Mouse (Mus musculus) heart, embryonic 10.5 days (tissue): ENCODE results near the gene Lhx1. TPM values are rescaled to one million over a fixed set of nuclear protein-coding genes. Genes with fewer than 3 reads are reported as not detected.

Experiments
- DNase-seq: peaks from one replicate; pipeline ENCODE4 v3.0.0-alpha.2; 2017; ENCODE audit warnings: low spot score
- H3K27ac ChIP-seq: fragments of 300-500 bp; sonication (generic); 2 replicates; pipeline ENCODE4 v1.5.1; 2016; ENCODE audit warnings: mild to moderate bottlenecking
- H3K27me3 ChIP-seq: fragments of 300-500 bp; sonication (generic); 2 replicates; pipeline ENCODE4 v1.6.1; 2016; ENCODE audit warnings: mild to moderate bottlenecking; ENCODE audit not compliant: poor library complexity, insufficient read depth, severe bottlenecking
- H3K36me3 ChIP-seq: fragments of 300-500 bp; sonication (generic); 2 replicates; pipeline ENCODE4 v1.6.1; 2016; ENCODE audit warnings: mild to moderate bottlenecking, moderate library complexity
- H3K4me1 ChIP-seq: fragments of 300-500 bp; sonication (generic); 2 replicates; pipeline ENCODE4 v1.6.1; 2016; ENCODE audit warnings: mild to moderate bottlenecking
- H3K4me3 ChIP-seq: fragments of 300-500 bp; sonication (generic); 2 replicates; pipeline ENCODE4 v1.5.1; 2016; ENCODE audit warnings: mild to moderate bottlenecking, moderate library complexity
- H3K9me3 ChIP-seq: fragments of 300-500 bp; sonication (generic); 2 replicates; pipeline ENCODE4 v1.6.1; 2016; ENCODE audit warnings: mild to moderate bottlenecking, moderate library complexity
- WGBS: fragments of 180-500 bp; shearing (Covaris S2); methylation state at CpG from one replicate; pipeline ENCODE4 v1.1.7; 2016; 5-methylcytosine and 5-hydroxymethylcytosine counted together
- polyA plus RNA-seq: library from polyadenylated mRNA; unstranded; fragments of >200 nt; fragmentation: Nextera tagmentation; extraction: Ambion mirVana; gene quantifications from 2 replicates; pipeline ENCODE4 v1.2.1, GENCODE M21; 2016

The Lhx1 gene
- polyA plus RNA-seq, 1 experiment from 2014 or later, result 0.09 TPM

DNA sequence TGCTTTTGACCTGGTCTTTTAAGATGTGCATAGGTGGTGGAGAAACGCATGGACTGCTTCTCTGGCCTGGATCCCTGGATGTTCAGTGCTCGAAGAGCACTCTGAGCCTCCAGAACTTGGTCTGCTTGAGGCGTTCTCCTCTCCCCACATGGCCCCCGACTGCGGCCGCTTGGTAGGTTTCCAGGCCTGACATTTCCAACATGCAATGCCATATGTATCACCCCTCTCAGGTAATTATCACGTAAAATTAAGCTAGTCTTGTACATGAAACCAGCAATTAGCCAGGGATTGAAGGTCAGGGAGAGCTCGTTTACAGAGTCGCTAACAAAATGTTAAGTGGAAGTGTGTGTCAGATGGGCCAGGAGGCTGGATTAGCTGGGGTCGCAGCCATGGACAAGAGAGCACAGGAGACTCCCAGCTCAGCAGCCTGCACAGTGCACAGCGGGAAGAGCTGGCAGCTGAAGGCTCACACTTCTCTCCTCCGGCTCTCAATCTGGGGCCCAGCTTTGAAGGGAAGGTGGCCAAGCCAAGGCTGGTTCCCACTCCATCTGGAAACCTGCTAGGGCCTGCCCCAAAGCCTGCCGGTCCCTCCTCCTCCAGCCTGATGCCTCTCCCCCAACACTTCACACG, 28.6 kb upstream of the Lhx1 start:
- H3K9me3 ChIP-seq, result no peaks in the 10 kb centered on the region
- no peak overlapping the region for H3K4me3 ChIP-seq
- 70% methylated on average over 14 of the region's 14 CpGs for WGBS
- no peaks in the 10 kb centered on the region for H3K36me3 ChIP-seq
- DNase-seq, result no peak
- H3K27me3 ChIP-seq, result peaks cover 22% of the 10 kb centered on the region; the same call in 1 of the 2 replicates
- H3K4me1 ChIP-seq, result no peaks in the 10 kb centered on the region
- no peak overlapping the region for H3K27ac ChIP-seq

DNA sequence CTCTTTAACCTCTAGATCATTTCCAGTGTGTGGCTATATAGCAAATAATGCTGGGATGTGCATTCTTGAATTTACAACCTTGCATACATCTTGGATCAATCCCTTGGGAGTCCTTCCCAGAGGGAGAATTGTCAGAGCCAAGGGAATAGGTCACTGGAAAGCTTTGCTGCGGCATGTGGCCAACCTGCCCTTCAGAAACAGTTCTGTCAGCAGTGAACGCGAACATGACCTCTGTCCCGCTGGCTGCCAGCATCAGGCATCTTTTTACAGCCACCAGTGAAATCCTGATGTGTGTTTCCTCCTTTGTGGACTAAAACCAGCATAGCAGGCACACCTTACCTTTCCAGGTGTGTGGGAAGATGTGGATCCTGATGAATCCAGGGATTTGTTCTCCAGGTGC, 26.0 kb upstream of the Lhx1 start:
- Histone ChIP-seq H3K27ac (no peak overlapping the region), H3K36me3 (no peaks in the 10 kb centered on the region), H3K9me3 (no peaks in the 10 kb centered on the region), H3K4me1 (no peaks in the 10 kb centered on the region), H3K4me3 (no peak overlapping the region), H3K27me3 (peaks cover 31% of the 10 kb centered on the region; the same call in 1 of the 2 replicates)
- DNase-seq, result no peak
- 77% methylated on average over 4 of the region's 4 CpGs for WGBS

DNA sequence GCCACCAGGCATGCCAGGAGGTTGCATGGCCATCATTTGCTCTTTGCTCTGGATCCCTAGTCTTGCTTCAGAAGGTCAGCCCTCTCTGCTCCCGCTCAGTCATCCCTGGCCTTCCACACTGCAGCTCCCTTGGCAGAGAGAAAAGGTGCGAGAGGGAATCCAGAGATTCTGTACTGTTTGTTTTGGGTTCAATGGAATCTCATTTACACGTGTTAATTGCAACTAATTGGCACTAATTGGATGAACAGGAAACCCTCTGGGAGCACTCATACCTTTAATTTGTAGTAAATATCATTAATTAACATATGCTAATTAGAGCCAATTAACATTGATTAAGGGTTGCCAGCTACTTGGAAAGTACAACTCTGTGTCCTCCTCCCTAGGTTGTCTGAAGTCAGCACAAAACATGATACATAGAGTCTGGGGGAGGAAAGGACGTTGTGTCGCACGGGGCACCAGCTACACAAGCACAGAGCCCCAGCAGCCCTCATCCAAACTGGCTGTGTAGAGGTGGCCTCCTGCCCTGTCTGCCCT, 24.0 kb upstream of the Lhx1 start:
- no peak overlapping the region for H3K4me3 ChIP-seq
- H3K4me1 ChIP-seq, result no peaks in the 10 kb centered on the region
- H3K9me3 ChIP-seq, result no peaks in the 10 kb centered on the region
- no peak for DNase-seq
- H3K27me3 ChIP-seq, result peaks cover 33% of the 10 kb centered on the region; the same call in 1 of the 2 replicates
- 41% methylated on average over 6 of the region's 6 CpGs for WGBS
- H3K36me3 ChIP-seq, result no peaks in the 10 kb centered on the region
- no peak overlapping the region for H3K27ac ChIP-seq

DNA sequence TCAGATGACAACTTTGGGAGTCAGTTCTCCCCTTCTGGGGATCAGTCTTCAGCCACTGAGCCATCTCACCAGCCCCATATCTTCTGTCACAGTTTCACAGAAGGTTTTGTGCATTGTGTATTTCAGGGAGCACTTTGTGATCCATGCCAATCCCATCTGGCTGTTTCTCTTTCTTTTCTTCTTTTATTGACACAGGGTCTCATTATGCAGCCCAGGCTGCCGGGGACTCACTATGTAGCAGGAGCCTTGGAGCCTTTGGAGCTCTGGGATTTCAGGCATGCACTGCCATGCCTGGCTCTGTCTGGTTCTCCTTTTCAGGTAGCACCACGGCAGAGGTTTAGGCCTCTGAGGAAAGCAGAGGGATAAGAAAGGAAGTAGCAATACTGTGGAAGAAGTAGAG, 23.0 kb upstream of the Lhx1 start:
- WGBS, result 47% methylated on average over 2 of the region's 2 CpGs
- DNase-seq, result no peak
- Histone ChIP-seq H3K9me3 (no peaks in the 10 kb centered on the region), H3K4me1 (no peaks in the 10 kb centered on the region), H3K27me3 (peaks cover 36% of the 10 kb centered on the region; the same call in 1 of the 2 replicates), H3K27ac (no peak overlapping the region), H3K36me3 (no peaks in the 10 kb centered on the region), H3K4me3 (no peak overlapping the region)

DNA sequence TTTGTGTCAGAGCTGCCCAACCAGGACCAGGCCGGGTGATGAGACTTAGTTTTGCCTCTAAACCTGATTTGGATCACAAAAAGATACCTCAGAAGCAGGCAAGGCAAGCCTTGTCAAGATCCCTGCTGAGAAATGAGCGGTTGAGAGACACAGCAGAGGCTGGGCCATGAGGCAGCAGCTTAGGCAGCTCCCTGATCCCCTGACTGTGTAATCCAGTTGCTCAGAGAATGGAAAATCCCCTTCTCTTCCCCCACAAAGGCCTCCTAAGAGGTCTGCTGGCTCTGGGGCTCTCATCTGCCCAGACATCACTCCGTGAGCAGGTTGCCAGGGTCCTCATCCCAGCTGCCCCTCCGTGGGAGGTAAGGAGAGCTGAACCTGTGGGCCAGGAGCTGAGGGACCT, 14.6 kb upstream of the Lhx1 start:
- peaks cover 46% of the 10 kb centered on the region for H3K27me3 ChIP-seq
- DNase-seq, result no peak
- WGBS, result 15% methylated on average over 4 of the region's 4 CpGs
- H3K4me3 ChIP-seq, result no peak overlapping the region
- no peaks in the 10 kb centered on the region for H3K9me3 ChIP-seq
- no peaks in the 10 kb centered on the region for H3K36me3 ChIP-seq
- H3K4me1 ChIP-seq, result peaks cover 10% of the 10 kb centered on the region
- H3K27ac ChIP-seq, result no peak overlapping the region

DNA sequence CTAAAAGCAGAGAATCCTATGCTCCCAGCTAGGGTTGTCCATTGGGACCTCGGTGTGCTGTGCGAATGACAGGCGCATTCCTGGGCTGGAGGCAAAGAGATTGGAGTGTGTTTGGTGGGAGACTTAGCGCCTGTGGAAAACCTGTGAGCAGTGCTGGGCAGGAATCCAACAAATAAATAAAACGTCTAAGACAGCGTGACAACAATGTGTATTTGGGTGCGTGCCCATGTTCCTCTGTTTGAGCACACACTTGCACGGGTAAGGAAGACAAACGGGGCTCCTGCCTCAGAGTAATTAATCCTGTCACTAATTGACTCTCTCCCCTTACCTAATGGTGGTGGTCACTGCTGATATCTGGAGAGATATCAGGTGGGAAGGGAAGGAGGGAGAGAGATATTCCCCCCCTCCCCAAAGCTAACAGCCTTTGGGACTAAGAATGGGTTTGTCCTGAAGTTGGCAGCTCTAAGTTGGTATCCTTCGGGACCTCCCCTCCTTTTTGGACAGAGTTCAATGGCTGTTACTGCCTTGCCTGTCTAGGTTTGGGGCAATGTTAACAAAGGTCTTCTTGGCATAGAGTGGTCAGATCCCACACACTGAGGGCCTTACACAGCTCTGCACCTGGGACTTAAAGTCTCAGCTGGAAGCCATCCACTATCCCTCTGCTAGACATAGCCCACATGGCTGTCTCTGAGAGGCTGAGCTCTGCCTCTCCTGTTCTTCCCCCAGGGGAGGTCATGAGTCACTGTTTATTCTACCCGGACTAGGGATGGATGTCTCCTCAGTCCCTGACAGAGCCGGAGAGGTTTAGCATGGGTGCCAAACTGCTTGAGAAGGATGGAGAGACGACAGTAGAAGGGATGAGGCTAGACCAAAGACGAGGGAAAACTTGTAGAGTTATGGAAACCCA, 4.7 kb upstream of the Lhx1 start:
- Histone ChIP-seq H3K27me3 (peaks cover 91% of the 10 kb centered on the region), H3K4me1 (peaks cover 42% of the 10 kb centered on the region), H3K9me3 (no peaks in the 10 kb centered on the region), H3K27ac (no peak overlapping the region), H3K36me3 (no peaks in the 10 kb centered on the region), H3K4me3 (no peak overlapping the region)
- 9% methylated on average over 14 of the region's 14 CpGs for WGBS
- peak; percentile 58 for DNase-seq

DNA sequence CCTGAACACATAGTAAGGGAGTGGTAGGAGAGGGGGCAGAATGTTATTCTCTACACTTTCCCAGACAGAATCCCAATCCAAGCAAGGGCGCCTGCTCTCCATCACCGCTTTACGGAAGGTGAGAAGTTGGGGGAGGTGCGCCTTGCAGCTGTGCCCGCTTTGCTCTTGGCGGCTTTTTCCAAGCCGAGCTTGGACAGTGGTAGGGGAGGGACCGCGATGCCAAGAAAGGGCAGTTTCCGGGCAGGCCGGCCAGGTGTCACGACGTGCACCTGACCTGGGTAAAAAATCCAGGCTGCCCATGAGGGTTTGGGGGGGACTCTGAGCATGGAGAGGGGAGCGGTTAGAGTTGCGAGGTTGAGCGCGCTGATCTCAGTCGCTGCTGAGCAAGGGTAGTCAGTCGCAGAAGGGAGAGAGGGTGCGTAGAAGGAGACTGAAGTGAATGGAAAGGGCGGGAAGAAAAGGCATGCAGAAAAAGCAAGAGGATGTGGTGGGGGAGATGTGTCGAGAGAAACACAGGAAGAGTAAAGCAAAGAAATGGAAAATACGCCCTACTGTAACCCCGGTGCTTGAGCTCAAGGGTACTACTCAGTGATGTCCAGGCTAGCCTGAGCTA, 3.9 kb upstream of the Lhx1 start:
- Histone ChIP-seq H3K36me3 (no peaks in the 10 kb centered on the region), H3K27me3 (peaks cover 99% of the 10 kb centered on the region), H3K4me1 (peaks cover 41% of the 10 kb centered on the region), H3K27ac (no peak overlapping the region), H3K4me3 (peak overlapping the region; percentile 41), H3K9me3 (no peaks in the 10 kb centered on the region)
- peak; percentile 56 for DNase-seq
- 1% methylated on average over 24 of the region's 24 CpGs for WGBS

DNA sequence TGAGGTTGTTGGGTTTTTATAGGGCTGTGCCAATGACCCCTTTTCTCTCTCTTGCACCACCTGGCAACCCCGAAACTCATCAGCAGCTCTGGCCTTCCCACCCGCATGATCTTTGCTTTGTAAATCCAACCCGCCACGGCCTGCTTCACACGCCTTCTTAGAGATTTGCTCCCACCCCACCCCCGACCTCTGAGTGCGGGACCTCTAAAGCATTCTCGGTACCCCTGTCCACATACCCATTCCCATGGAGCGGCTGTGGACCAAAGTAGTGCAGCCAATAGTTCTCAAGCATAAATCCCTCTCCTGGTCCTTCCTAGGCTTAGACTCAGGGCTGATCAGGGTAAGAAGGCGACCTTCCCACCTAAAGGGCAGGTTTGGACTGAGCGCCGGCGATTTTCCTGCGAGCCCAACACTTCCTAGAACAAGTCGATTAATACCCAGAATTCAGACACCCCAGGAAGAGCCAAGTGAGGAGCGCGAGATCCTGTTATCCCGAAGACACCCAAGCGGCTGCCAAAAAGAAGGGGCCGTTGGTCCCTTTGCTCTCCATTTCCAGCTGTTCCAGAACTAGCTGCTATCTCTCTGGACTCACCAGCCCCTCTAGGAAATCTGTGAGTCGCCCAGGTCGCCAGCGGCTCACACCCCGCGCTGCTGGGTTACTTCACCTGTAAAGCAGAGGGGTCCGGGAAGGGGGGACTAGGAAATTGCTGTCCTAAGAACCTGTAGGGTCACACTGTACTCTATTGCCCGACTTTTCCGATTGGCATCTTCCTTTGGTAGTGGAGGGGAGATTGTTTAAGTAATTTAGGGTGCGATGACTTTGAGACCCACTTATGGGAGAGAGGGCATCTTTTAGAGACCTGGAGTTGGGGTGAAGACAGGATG, 1.9 kb upstream of the Lhx1 start:
- H3K4me1 ChIP-seq, result peaks cover 54% of the 10 kb centered on the region

DNA sequence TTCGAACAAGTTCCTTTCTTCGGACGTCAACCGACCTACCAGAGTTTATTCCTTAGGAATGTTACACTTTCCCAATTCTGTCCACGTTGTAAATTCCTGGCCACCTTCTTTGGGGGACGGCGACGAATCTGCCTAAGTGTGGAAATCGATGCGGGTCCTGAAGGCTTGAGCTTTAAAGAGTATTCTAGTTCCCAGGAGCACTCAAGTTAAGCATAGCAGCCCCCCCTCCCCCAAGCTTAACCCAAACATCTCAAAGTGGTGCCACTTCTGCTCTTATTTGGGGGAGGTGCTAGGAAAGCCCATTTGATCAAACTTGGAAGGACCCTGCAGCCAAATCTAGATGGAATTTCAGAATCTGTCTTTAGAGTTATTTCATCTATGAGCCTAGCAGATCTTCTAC, 1.1 kb upstream of the Lhx1 start:
- no peaks in the 10 kb centered on the region for H3K36me3 ChIP-seq
- no peaks in the 10 kb centered on the region for H3K9me3 ChIP-seq
- peak overlapping the region; percentile 73 for H3K4me3 ChIP-seq
- DNase-seq, result no peak
- H3K4me1 ChIP-seq, result peaks cover 55% of the 10 kb centered on the region
- peaks cover 100% of the 10 kb centered on the region for H3K27me3 ChIP-seq
- no peak overlapping the region for H3K27ac ChIP-seq
- WGBS, result under 1% methylated on average over 10 of the region's 10 CpGs

More for the DNA sequence above, 1.9 kb upstream of the Lhx1 start:
- no peaks in the 10 kb centered on the region for H3K36me3 ChIP-seq
- H3K9me3 ChIP-seq, result no peaks in the 10 kb centered on the region
- 4% methylated on average over 29 of the region's 29 CpGs for WGBS
- peak; percentile 62 for DNase-seq
- no peak overlapping the region for H3K27ac ChIP-seq
- no peak overlapping the region for H3K4me3 ChIP-seq
- H3K27me3 ChIP-seq, result peaks cover 100% of the 10 kb centered on the region

DNA sequence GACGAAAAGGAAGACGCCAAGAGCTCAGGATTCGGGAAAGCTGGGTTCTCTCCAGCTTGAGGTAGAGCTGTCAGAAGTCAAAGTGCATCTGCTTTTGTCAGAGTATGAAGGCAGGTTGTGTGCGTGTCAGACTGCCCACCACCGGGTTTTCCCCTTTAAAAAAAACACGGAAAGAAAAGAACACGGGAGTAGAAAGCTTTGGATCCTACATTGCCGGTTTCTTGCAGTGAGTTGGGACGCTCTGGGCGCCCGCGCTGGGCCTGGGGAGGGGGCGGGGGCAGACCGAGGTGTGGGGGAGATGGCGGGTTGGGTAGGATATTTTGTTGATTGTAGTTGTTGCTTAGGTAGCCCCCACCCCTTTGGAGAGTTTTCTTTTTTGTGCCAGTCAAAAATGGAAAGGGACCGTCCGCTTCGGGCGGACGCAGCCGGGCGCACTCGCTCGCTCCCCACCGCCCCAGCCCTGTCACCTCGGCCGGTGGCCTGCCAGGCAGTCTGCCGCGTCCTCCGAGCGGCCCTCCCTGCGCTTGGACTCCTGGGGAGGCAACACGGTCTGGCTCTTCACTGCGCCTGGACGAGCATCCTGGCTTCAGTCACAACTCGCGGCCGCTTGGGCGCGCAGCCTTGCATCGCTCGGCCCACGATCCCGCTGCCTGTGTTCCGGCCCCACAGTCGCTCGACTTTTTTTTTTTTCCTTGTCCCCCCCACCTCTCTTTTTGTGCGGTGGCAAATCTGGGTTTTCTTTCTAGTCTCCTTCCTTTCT, 644 bp downstream of the Lhx1 start:
- no peaks in the 10 kb centered on the region for H3K9me3 ChIP-seq
- no peak overlapping the region for H3K27ac ChIP-seq
- peak; percentile 70 for DNase-seq
- H3K4me1 ChIP-seq, result peaks cover 61% of the 10 kb centered on the region
- under 1% methylated on average over 47 of the region's 48 CpGs for WGBS
- H3K4me3 ChIP-seq, result peak overlapping the region; percentile 73
- peaks cover 100% of the 10 kb centered on the region for H3K27me3 ChIP-seq
- H3K36me3 ChIP-seq, result no peaks in the 10 kb centered on the region

DNA sequence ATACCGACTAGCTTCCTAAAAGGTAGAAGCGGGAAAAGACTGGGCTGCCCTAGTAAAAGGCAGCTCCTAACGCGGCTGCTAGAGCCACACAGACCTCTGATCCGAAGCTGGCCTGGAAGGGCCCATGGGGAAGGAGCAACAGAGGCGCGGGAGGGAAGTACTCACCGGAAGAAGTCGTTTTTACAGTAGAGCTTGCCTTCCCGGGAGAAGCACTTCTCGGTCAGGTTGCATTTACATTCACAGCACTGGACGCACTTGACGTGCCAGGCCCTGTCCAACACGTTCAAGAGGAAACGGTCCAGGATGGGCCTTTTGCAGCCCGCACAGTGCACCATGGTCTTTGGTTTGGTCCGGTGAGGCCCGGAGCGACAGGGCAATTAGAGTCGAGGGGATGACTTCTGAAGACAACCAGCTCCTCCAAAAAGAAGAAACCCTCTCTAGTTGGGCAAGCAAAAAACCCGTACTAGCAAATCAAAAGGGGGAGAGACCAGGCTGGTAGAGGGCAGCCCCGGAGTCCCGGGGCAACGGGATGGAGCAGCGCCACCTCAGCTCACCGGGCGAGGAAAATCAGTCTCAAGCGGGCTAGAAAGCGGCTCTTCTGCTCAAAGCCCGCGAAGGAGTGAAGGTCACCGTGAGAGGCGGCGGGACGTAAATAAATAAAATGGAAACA, 1.4 kb downstream of the Lhx1 start:
- peak; percentile 74 for DNase-seq
- Histone ChIP-seq H3K4me1 (peaks cover 56% of the 10 kb centered on the region), H3K27ac (no peak overlapping the region), H3K9me3 (no peaks in the 10 kb centered on the region), H3K4me3 (peak overlapping the region; percentile 73), H3K36me3 (no peaks in the 10 kb centered on the region), H3K27me3 (peaks cover 100% of the 10 kb centered on the region)
- under 1% methylated on average over 35 of the region's 35 CpGs for WGBS
